Mouse (Mus musculus) gastrocnemius, postnatal 25 days (tissue): ENCODE data around the gene Btbd10. TPM values are rescaled to one million over a fixed set of nuclear protein-coding genes. Genes with fewer than 3 reads are reported as not detected.

ENCODE experiments used
- DNase-seq: peaks from one replicate; pipeline ENCODE4 v3.0.0; 2022
- total RNA-seq, 2 experiments: library from RNA; stranded (reverse); gene quantifications; 1 replicate in 1 of 2; 2 replicates in 1 of 2; pipeline ENCODE4 v1.2.3; 2021

Btbd10 gene
- total RNA-seq, 2 experiments from 2014 or later = 5.7 to 6.1 TPM

DNA sequence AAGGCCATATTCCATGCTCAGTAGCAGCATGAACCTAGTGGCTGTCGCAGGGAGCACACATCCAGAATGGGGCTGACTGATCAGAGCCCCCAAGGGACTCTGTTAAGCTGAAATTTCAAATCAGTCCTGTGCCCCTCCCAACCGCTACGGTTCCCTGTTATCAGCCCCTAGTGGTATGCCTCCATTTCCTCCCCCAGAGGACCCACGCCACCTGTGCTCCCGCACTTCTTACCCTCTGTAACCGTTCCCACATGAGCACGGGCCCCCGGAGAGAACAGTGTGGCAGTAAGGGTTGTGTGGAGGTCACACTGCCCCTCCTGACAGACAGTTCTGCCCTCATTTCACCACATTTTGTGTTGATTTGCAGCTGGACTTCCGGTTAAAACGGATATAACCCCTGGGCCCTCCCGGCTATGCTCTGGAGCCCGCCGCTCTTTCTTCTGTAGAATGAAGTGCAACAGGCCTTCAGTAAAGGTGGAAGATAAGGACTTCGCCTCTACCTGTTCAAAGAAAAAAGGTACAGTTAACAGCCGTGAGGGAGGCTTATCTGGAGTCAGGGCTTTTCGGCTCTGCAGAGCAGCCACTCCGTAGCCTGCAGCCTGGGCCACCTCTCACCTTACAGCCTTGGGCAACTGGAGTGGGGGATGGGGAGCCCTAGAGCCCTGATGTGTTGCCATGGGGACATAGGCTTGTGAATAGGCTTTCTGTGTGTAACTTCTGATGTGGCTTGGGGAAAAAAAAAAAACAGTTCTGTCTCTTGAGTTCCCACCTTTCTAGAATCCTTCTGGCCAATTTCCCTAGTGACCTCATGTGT, 73.9 kb downstream of the Btbd10 start:
- no peak for DNase-seq

DNA sequence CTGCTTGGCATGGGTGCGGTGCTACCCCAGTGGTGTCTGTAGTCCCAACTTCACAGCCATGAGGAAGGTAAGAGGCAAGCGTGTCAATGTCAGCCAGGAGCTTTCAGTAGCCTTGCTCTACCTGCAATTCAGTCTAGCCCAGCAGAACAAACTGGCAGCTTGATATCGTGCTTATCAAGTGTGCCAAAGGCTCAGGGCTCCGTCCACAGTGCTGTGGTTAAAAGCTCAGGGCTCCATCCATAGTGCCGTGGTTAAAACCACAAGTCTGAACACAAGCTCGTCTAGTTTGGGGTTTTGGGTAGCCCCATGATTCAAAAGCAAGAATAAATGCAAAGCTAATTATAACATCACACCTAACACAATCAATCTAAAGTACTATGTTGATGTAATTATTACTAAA, 74.6 kb downstream of the Btbd10 start:
- no peak for DNase-seq

DNA sequence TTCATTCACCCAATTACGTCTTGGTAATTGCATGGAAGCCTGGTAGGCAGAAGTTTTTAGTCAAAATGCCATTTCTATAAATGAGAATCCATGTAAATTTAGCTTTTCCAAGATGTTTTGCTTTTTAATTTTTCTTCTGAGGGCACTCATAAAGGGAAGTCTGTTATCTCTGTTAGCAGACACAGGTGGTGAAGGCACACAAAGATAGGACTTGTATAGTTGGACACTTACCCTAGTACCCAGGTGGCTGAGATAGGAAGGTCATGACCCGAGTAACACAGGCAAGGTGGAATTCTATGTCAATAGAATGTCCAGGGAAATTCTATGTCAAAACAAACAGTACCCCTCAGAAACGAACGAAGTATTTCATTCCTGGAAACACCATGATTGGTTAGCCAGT, 77.0 kb downstream of the Btbd10 start:
- no peak for DNase-seq

DNA sequence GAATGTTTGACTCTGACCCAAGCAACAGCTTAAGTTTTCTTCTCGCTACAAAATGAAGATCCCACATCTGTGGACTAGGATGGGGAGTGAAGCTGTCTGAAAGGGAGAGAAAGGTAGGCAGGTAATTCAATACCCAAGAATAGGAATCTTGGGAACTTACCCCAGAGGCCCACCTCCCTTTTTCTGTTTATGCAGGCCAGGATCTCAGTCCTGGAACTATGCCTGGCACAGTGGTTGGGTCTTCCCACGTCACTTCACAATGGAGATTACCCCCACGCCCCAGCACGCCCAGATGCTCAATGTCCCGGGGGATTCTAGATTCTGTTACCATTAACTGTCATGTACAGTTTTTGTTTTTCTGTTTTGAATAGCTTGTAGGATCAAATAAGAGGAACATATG, 77.5 kb downstream of the Btbd10 start:
- DNase-seq = no peak

DNA sequence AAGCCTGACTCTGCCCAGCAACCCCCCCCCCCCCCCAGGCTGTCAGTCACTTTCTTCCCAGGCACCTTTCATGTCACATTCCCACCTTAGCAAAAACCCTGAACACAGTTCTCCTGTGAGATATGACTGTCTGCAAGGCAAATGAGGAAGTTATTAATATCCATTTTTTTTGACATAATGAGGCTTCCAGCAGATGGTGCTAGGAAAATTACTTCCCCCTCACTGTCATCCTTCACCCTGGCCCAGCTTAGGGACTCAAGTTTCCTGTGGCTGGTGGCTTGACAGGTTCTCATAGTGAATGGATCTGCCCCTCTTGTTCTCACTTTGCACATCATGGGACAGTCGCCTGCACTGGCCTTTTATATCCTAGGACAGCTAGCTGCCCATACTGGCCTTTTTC, 80.0 kb downstream of the Btbd10 start:
- no peak for DNase-seq

DNA sequence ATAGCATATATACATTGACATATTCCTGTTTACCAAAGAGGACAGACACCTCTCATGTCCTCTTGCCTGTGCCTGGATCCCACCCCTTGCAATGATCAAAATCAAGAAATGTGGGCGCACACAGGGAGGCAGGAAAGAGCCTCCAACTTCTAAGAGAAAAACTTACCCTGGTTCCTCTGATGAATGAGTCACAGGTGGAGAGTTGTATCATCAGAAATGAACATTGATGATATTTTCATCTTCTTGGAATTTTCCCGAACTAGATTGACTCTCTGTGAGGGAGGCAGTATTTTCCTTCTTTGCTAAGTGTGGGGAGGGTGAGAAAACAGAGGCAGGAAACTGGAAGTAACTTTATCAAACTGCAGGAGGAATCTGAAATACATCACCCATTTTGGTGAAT, 83.8 kb downstream of the Btbd10 start:
- no peak for DNase-seq

DNA sequence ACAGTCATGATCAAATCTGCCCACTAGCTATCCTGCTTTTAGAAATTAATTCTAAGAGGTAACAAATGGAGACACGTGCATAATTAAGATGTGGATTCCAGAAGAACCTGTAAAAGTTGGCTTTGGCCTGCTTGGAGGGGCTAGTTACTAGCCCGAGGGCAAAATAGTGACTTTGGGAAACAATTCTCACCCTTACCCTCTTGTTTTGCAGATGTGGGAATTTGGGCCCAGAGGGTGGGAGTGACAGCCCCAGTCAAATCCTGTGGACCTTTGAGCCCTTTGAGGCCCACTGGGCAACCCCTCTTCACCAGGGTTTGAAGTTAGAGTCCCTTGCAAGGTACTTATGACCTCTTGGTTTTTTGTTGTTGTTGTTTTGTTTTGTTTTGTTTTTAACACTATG, 89.9 kb downstream of the Btbd10 start:
- DNase-seq = no peak

DNA sequence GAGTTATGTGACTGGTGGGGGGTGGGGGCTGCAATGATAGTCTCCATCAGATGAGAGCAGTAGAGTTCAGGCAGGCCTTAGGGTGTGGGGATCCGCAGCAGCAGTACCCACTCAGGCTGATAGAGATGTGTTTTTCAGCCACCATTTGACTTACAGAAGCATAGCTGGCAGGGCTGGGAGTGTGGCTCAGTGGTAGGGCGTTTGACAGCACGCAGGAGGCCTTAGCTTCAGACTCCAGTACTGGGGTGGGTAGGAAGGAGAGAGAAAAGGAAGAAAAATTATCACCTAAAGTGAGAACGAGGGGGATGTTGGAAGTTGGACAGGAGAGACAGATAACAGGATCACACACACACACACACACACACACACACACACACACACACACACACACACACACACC, 90.7 kb downstream of the Btbd10 start:
- DNase-seq = no peak

DNA sequence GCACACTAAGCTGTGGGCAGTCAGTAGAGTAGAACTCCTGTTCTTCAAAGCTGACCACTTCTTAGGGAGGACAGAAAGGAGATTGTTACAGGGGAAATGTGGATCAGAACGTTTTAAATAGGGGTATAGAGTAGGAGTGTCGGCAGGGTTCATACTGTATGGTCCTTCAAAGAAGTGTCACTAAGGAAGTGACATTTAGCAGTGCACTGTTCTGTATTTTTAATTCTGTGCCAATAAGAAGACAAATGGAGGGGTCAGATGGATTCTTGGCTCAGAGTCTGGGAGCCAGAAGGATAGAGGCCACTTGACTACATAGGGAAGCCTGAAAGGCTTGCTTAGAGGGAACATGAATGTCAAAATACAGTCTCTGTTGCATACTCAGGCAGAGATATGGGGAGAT, 91.9 kb downstream of the Btbd10 start:
- DNase-seq = no peak

DNA sequence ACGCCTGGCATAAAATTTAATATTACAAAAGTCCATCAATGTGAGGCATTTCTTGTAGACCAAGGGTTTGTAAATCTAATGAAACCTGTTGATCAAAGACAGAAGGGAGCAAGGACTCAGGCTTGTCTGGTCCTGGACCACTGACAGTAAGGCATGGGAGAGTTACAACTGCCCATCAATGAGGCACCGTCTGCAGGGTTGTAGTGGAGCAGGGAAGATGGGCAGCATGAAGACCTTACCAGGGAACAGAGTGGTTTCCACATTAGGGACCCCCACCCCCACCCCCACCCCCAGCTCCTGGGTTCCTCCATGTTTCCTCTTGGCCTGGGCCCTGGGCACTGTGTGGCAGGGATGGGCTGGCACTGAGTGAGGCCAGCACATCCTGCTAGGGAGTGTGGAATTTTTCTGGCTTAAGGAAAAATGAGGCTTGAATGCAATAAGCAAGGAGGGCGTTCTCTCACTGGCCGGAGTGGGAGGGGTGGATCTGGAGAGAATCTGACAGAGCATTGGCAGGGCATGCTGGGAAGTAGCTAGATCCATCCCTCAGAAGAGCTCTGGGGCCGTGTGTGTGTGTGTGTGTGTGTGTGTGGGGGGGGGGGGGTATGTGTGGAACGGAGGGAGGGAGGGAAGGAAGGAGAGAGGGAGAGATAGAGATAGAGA, 96.7 kb downstream of the Btbd10 start:
- DNase-seq = no peak

DNA sequence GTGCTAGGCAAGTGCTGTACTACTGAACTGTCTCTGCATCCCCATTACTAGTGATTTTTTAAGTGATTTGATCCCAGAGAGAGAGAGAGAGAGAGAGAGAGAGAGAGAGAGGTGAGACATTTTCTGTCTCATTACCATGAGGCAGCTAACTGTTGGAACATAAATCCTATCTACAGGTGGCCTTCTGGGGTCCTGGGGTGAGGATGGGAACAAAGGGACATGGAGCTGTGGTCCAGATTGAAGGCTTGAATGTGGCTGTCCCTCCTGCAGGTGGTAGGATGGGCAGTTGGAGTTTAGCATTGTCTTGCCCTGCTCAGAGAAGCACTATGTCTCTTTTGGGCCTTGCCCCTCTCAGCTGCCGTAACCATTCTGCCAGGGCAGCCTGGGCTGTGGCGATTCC, 98.2 kb downstream of the Btbd10 start:
- no peak for DNase-seq

DNA sequence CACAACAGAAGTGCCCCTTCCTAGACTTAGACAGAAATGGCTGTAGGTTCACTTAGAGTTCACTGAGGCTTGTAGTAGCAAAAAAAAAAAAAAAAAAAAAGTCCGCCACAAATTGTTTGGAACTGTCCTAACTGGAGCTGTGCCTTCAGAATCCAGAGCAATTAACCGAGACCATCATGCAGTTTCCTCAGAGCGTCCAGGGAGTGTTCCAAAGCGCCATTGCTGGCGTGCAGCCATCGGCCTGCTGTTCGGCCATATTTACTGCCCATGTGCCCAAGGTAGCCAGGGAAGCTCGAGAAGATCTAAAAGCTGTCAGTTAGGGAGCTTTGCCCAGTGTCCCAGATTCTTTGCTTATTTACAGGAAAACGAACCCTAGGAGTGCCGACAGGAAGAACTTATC, 98.6 kb downstream of the Btbd10 start:
- DNase-seq = no peak

DNA sequence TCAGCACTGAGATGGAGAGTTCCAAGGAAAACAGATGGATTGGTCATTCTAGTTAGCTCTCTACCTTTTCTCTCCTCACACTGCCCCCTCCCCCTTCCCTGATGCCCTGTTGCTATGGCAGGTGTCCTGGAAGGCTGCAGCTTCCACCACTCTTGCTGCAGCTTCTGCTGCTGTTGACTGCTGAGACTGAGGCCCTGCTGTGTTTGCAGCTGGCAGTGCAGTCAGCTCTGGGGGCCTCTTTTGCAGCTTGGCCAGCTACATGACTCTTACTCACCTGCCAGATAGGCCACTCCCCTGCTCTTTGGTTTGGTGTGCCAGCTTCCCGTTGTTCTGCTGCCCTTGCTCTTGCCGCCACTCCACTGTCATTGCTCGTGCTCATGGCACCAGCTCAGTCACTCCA, 99.3 kb downstream of the Btbd10 start:
- no peak for DNase-seq

DNA sequence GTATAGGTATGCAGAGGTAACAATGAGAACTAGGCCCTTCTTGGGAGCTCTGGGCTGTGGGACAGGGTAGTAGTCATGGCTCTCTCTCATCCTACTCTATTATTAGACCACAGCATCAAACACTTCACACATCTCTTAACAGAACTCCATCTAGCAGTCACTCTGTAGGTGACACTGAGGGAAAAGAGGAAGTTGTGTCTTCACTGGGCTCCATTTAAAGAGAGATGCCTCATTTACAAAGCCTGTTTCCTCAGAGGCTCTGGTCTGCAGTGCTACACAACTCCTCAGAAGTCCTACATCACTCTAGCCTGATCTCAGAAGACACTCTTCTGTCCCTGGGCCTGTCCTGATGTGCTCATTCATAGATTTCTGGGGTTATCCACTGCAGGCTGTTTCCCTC, 100.1 kb downstream of the Btbd10 start:
- DNase-seq = no peak

DNA sequence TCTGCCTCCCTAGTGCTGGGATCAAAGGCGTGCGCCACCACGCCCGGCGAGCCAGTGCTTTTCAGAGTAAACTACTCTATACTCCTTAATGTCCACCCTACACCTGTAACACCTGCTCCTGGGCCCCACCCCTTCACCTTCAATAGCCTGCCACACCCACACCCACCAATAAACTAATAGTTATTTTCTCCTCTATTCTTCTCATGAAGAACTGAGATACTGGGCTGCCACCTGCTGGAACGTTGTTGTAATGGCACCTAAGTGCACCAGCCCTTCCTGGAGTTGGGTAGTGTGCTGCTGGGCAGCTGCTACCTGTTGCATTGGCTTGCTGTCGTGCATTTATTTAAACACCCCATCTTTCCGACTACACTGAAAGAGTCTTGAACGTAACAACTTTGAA, 100.9 kb downstream of the Btbd10 start:
- DNase-seq = no peak

Other genes with a start within 250 kb of the Btbd10 start
- gene Arntl, start 161.9 kb downstream of the Btbd10 start, total RNA-seq = 10 to 100 TPM in 1 of 2 experiments, 1 to 10 TPM in 1; 4.6 to 29.3 TPM
- not detected for gene Pth, start 19.2 kb upstream of the Btbd10 start, total RNA-seq
- gene Far1, start 144.4 kb upstream of the Btbd10 start, total RNA-seq = 10 to 100 TPM; 13.3 to 13.5 TPM